Mouse (Mus musculus) cerebellum, postnatal 10 days (tissue): Measurements from ENCODE around the gene Rrp9.

Experiments used
- DNase-seq, 2 experiments: peaks; one replicate each; pipeline ENCODE4 v3.0.0; 2021; ENCODE audit warnings: mixed read lengths in 2 of 2

The Rrp9 gene

GRCm38 (mm10) chr9:106534296-106534695, 58.5 kb downstream of the Rrp9 start:
- no peak for DNase-seq

GRCm38 (mm10) chr9:106534975-106535374, 59.2 kb downstream of the Rrp9 start:
- no peak for DNase-seq
